Mouse (Mus musculus) ovary, postnatal 14 days (tissue): ENCODE results near the gene Rab24.
A peak's percentile ranks its signal among the peaks of the same experiment; 100 is the strongest.

Experiments
- DNase-seq: peaks from one replicate; pipeline ENCODE4 v3.0.0; 2022; ENCODE audit warnings: low spot score

Rab24 gene

DNA sequence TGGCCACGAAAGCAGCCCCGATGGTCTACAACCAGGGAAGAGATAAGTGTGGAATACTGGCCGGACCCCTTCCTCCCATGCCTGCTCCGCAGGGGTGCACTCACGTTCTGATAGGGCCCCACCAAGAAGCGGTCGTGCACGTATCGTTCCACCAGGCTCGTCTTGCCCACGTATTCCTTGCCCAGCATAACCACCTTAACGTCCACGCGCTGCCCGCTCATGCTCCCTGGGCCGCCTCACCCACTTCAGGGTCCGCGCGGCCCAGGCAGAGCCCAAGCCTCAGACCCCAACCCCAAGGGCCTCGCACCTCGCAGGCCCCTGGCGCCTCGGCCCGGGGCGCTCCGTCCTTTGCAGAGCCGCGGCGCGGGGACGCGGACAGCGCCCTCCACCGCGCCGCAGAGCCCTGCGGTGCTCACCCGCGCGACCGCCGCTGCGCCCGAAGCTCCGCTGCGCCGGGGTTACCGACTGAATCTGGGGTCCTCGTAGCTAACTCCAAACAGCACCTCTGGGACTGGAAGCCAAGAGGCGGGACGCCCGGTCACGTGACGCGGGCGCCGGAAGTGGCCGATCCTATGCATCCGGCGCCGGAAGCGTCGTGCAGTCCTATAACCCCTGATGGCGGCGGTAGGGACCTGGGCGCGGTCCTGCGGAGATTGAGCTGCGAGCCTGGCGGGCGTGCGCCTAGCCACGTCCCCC lies at the start of gene Rab24:
Gene Rab24 (minus strand): TSS at position 513 of the 696 bp plus-strand sequence.
- DNase-seq: peak; percentile 77

- no peak for DNase-seq
Observed at GRCm38 (mm10) chr13:55371007-55371681, 49.4 kb upstream of the Rab24 start.

GRCm38 (mm10) chr13:55370234-55370633 lies 48.5 kb upstream of the Rab24 start:
- DNase-seq: no peak

- no peak for DNase-seq
Observed at GRCm38 (mm10) chr13:55369531-55370114, 47.9 kb upstream of the Rab24 start, which contains the start of gene Rgs14. Gene Rgs14 (plus strand): TSS chr13:55369732.

- DNase-seq: no peak
Observed at GRCm38 (mm10) chr13:55368401-55368800, 46.7 kb upstream of the Rab24 start.

- DNase-seq: peak; percentile 88
Observed at GRCm38 (mm10) chr13:55362453-55363060, 40.8 kb upstream of the Rab24 start, which contains the start of gene Lman2. Gene Lman2 (minus strand): TSS chr13:55362783.

- no peak for DNase-seq
Observed at GRCm38 (mm10) chr13:55361974-55362452, 40.3 kb upstream of the Rab24 start.

DNA sequence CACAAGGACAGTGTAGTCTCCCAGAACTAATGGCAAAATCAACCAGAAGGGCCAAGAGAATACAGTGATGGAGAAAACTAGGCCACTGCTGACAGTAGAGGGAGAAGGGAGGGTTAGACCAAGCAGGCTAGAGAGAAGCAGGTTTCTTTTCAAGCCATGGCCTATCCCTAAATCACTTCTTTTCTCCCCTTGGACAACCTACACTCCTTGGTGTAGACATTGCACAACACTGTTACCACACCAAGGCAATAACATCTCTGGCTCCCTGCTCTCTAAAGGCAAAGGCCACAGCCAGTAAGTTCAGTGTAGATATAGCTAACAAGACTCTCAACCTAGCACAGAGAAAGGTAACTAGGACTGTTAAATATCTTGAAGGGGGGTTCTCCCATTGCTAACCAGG lies 39.4 kb upstream of the Rab24 start:
- no peak for DNase-seq

DNA sequence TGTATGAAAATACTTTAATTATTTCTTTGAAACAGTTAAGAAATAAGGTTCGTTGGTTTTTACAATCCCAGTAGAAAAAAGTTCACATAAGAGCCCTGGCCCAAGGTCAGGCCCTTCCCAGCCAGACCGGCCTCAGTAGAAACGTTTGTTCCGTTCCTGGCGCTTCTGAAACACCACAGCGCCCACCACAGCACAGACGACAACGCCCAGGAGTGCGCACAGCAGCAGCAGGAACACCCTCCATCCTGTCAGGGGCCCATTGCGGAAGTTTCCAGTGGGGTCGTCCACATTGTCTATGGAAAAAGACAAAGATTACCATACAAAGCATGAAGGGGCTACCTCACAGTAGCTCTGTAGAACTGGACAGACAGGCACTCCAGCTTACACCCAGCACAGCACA lies 25.0 kb upstream of the Rab24 start:
- DNase-seq: no peak

DNA sequence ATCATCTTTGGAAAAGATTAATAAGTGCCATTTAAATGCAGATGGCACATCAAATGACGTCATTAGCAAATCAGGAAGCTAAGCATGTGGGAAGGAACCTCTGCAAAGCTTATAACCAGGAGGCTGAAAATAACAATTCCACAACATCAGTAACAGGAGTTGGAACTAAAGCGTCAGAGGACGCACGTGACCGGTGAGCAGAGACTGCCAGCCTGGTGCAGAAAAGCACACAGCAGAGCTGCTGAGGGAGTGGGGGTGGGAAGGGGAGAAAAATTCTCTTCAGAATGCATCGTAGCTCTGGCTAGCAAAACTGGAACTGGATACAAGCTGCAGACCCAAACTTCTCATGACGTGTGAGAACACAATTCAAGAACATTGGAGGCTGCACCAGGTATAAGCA lies 22.5 kb upstream of the Rab24 start:
- no peak for DNase-seq

GRCm38 (mm10) chr13:55342469-55342868 lies 20.7 kb upstream of the Rab24 start:
- no peak for DNase-seq

- DNase-seq: no peak
Observed at GRCm38 (mm10) chr13:55339259-55339658, 17.5 kb upstream of the Rab24 start.

- no peak for DNase-seq
Observed at GRCm38 (mm10) chr13:55338131-55339054, 16.6 kb upstream of the Rab24 start.

DNA sequence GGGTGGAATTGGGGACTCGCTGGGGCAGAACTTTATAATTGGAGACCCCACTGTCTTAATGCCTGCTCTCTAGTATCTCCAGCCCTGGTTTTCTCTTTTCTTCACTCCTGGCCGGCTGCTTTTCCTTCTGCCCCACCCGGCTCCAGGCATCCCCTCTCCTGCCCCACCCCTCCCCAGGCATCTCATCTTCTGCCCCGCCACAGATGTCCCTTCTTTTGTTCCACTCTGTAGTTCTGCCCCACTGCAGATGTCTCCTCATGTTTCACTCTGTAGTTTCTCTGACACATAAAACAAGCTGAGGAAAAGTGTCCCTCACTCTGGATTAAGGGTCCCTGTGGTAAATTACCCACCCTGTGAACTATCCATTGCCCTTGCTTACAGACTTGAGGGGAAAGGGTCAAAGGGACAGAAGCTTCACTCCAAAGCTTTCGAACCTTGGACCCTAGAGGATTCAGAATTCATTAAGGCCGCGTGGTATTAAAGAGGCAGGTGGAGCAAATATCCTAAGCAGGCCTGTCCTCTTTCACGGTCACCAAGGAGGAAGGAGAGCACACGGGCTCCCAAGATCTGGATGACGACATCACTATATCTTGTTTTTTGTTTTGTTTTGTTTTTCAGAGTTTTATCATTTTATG lies 15.7 kb upstream of the Rab24 start:
- no peak for DNase-seq

- no peak for DNase-seq
Observed at GRCm38 (mm10) chr13:55335701-55336100, 14.0 kb upstream of the Rab24 start.

DNA sequence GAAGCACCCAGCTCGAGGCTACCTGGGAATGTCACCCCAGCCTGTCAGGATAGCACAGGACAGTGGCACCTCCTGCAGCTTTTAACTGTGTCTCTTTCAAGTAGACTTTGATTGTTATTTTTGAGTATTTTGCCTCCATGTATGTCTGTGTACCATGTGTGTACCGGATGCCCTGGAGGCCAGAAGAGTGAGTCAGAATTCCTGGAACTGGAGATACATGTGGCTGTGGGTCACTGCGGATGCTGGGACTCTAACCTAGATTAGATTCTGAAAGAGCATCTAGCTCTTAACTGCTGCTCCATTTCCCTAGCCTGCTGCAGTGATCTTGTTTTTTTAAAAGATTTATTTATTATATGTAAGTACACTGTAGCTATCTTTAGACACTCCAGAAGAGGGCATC lies 10.6 kb upstream of the Rab24 start:
- DNase-seq: no peak

- DNase-seq: no peak
Observed at GRCm38 (mm10) chr13:55330567-55331400, 9.0 kb upstream of the Rab24 start.

- DNase-seq: peak; percentile 73
Observed at GRCm38 (mm10) chr13:55329683-55330566, 8.2 kb upstream of the Rab24 start, which contains the start of gene Mxd3. Gene Mxd3 (minus strand): TSS chr13:55329823.

GRCm38 (mm10) chr13:55329109-55329682 lies 7.5 kb upstream of the Rab24 start:
- peak; percentile 22 for DNase-seq
